Mouse (Mus musculus) adrenal gland, postnatal 10 days (tissue): ENCODE data around the gene Med18. TPM values are rescaled to one million over a fixed set of nuclear protein-coding genes. Genes with fewer than 3 reads are reported as not detected.

Experiments
- DNase-seq: peaks from one replicate; pipeline ENCODE4 v3.0.0; 2021; ENCODE audit warnings: mixed read lengths
- long read RNA-seq, 2 experiments: library from polyadenylated mRNA; stranded (forward); transcript quantifications; one replicate each; pipeline ENCODE4 v2.0.0; 2021
- total RNA-seq, 2 experiments: library from RNA; stranded (reverse); gene quantifications; 2 replicates each; pipeline ENCODE4 v1.2.3; 2021

Gene Med18
- total RNA-seq, result 10 to 100 TPM in 1 of 2 experiments, 1 to 10 TPM in 1; 8.2 to 10.6 TPM
- long read RNA-seq, experiment 1, transcript Med18-201 (3 exons, 1,675 nt), result major isoform, 6 of 7 reads
- long read RNA-seq, experiment 1, partial matches to known transcripts, result 0 of 7 reads
- long read RNA-seq, experiment 1, other reads (novel, unspliced or antisense), result 0 of 7 reads
- long read RNA-seq, experiment 2, partial matches to known transcripts, result 0 of 4 reads
- long read RNA-seq, experiment 2, other reads (novel, unspliced or antisense), result 1 of 4 reads

- peak; percentile 95 for DNase-seq
These were observed at the start of gene Med18 for GRCm38 (mm10) chr4:132463430-132464254. Gene Med18 (minus strand): TSS chr4:132463921.

- no peak for DNase-seq
These were observed 48.4 kb upstream of the Med18 start for GRCm38 (mm10) chr4:132512080-132512479.

- DNase-seq, result peak; percentile 99
These were observed 46.7 kb upstream of the Med18 start, which contains the start of gene Sesn2 for GRCm38 (mm10) chr4:132510352-132510798. Gene Sesn2 (minus strand): TSS chr4:132510501.

- peak; percentile 87 for DNase-seq
These were observed 46.0 kb upstream of the Med18 start for GRCm38 (mm10) chr4:132509621-132510296.

- DNase-seq, result no peak
These were observed 43.5 kb upstream of the Med18 start for GRCm38 (mm10) chr4:132507210-132507609.

GRCm38 (mm10) chr4:132506250-132506649 lies 42.5 kb upstream of the Med18 start:
- DNase-seq, result no peak

GRCm38 (mm10) chr4:132505800-132506199 lies 42.1 kb upstream of the Med18 start:
- no peak for DNase-seq

- no peak for DNase-seq
These were observed 41.5 kb upstream of the Med18 start for GRCm38 (mm10) chr4:132505034-132505738.

- no peak for DNase-seq
These were observed 39.6 kb upstream of the Med18 start for GRCm38 (mm10) chr4:132503344-132503743.

- DNase-seq, result no peak
These were observed 37.9 kb upstream of the Med18 start for GRCm38 (mm10) chr4:132501639-132502038.

- DNase-seq, result no peak
These were observed 30.7 kb upstream of the Med18 start for GRCm38 (mm10) chr4:132494271-132494918.

GRCm38 (mm10) chr4:132492178-132493060 lies 28.7 kb upstream of the Med18 start:
- DNase-seq, result peak; percentile 73

- DNase-seq, result peak; percentile 83
These were observed 28.0 kb upstream of the Med18 start for GRCm38 (mm10) chr4:132491748-132492147.

- no peak for DNase-seq
These were observed 27.3 kb upstream of the Med18 start for GRCm38 (mm10) chr4:132491057-132491456.

- DNase-seq, result no peak
These were observed 26.7 kb upstream of the Med18 start for GRCm38 (mm10) chr4:132490273-132491010.

- DNase-seq, result no peak
These were observed 25.3 kb upstream of the Med18 start for GRCm38 (mm10) chr4:132488976-132489375.

GRCm38 (mm10) chr4:132488521-132488920 lies 24.8 kb upstream of the Med18 start:
- peak; percentile 33 for DNase-seq

GRCm38 (mm10) chr4:132484820-132485219 lies 21.1 kb upstream of the Med18 start:
- DNase-seq, result no peak

- no peak for DNase-seq
These were observed 20.5 kb upstream of the Med18 start for GRCm38 (mm10) chr4:132484231-132484630.
